Mouse (Mus musculus) kidney, postnatal 0 days (tissue): ENCODE results near the gene Mrgprf. TPM values are rescaled to one million over a fixed set of nuclear protein-coding genes. Genes with fewer than 3 reads are reported as not detected.

Experiments used
- ATAC-seq: fragments of 200-750 bp; cut with Nextera tagmentation; replicated peaks from 2 replicates; pipeline ENCODE4 v1.8.0; 2017; ENCODE audit warnings: low read depth, moderate number of reproducible peaks, moderate TSS enrichment, moderate library complexity; ENCODE audit not compliant: low FRiP score
- DNase-seq: peaks from one replicate; pipeline ENCODE4 v3.0.0-alpha.2; 2016; ENCODE audit warnings: low spot score
- H3K27ac ChIP-seq: fragments of 300-500 bp; sonication (generic); 2 replicates; pipeline ENCODE4 v1.5.1; 2014; ENCODE audit warnings: mild to moderate bottlenecking
- H3K27me3 ChIP-seq: fragments of 300-500 bp; sonication (generic); 2 replicates; pipeline ENCODE4 v1.6.1; 2014; ENCODE audit warnings: low read length, mixed read lengths; ENCODE audit not compliant: insufficient read depth
- H3K36me3 ChIP-seq: fragments of 300-500 bp; sonication (generic); 2 replicates; pipeline ENCODE4 v1.6.1; 2014; ENCODE audit warnings: low read length, mixed read lengths; ENCODE audit not compliant: insufficient read depth
- H3K4me1 ChIP-seq: fragments of 300-500 bp; sonication (generic); replicated peaks from 2 replicates; pipeline ENCODE4 v1.6.1; 2014; ENCODE audit warnings: antibody characterized with exemption, low read length, mixed read lengths; ENCODE audit not compliant: insufficient read depth
- H3K4me2 ChIP-seq: fragments of 300-500 bp; sonication (generic); 2 replicates; pipeline ENCODE4 v1.6.1; 2014; ENCODE audit warnings: mild to moderate bottlenecking, low read length, moderate library complexity, mixed read lengths
- H3K4me3 ChIP-seq: fragments of 300-500 bp; sonication (generic); replicated peaks from 2 replicates; pipeline ENCODE4 v1.5.1; 2014; ENCODE audit warnings: low read depth, low read length
- H3K9ac ChIP-seq: fragments of 300-500 bp; sonication (generic); 2 replicates; pipeline ENCODE4 v1.6.1; 2014; ENCODE audit warnings: low read depth, low read length
- H3K9me3 ChIP-seq: fragments of 300-500 bp; sonication (generic); replicated peaks from 2 replicates; pipeline ENCODE4 v1.6.1; 2016; ENCODE audit warnings: low read length, inconsistent platforms, mixed read lengths
- CTCF ChIP-seq: IDR thresholded peaks from 2 replicates; pipeline ENCODE4 v1.5.1; 2016; ENCODE audit warnings: antibody characterized with exemption, low read depth, mild to moderate bottlenecking, moderate library complexity
- WGBS: fragments of 180-500 bp; shearing (Covaris S2); extraction: QIAGEN DNeasy Blood & Tissue Kit; methylation state at CpG from one replicate; pipeline ENCODE4 v1.1.7; 2014; 5-methylcytosine and 5-hydroxymethylcytosine counted together
- polyA plus RNA-seq: library from polyadenylated mRNA; unstranded; fragments of >200 nt; fragmentation: Nextera tagmentation; extraction: Ambion mirVana; gene quantifications from 2 replicates; pipeline ENCODE4 v1.2.1, GENCODE M21; 2015

The Mrgprf gene
- polyA plus RNA-seq, 1 experiment from 2014 or later, result 3.8 TPM

- 35% methylated on average over 3 of the region's 3 CpGs for WGBS
- no peak for ATAC-seq
Measured at GRCm38 (mm10) chr7:145284293-145284692, 16.3 kb upstream of the Mrgprf start.

GRCm38 (mm10) chr7:145285476-145285875 is 15.2 kb upstream of the Mrgprf start:
- ATAC-seq (no peak), DNase-seq (no peak)
- Histone ChIP-seq H3K9ac (no peak overlapping the region), H3K27me3 (no peaks in the 10 kb centered on the region), H3K9me3 (no peaks in the 10 kb centered on the region), H3K4me2 (no peak overlapping the region), H3K4me3 (no peak overlapping the region), H3K4me1 (peaks cover 19% of the 10 kb centered on the region; the same call in 1 of the 2 replicates), H3K36me3 (no peaks in the 10 kb centered on the region), H3K27ac (no peak overlapping the region)
- 87% methylated on average over 4 of the region's 4 CpGs for WGBS
- no peak for TF ChIP-seq CTCF

More at GRCm38 (mm10) chr7:145284293-145284692, 16.3 kb upstream of the Mrgprf start:
- no peak overlapping the region for H3K27ac ChIP-seq
- peaks cover 19% of the 10 kb centered on the region; the same call in 1 of the 2 replicates for H3K4me1 ChIP-seq
- no peak for TF ChIP-seq CTCF
- H3K27me3 ChIP-seq, result no peaks in the 10 kb centered on the region
- H3K9me3 ChIP-seq, result no peaks in the 10 kb centered on the region
- H3K4me2 ChIP-seq, result peak overlapping the region; percentile 80; the same call in 1 of the 2 replicates
- no peak overlapping the region for H3K9ac ChIP-seq
- DNase-seq, result no peak
- no peak overlapping the region for H3K4me3 ChIP-seq
- H3K36me3 ChIP-seq, result peaks cover 8% of the 10 kb centered on the region; the same call in 1 of the 2 replicates

- H3K4me3 ChIP-seq, result no peak overlapping the region
- H3K9me3 ChIP-seq, result no peaks in the 10 kb centered on the region
- TF ChIP-seq CTCF, result no peak
- 63% methylated on average over 6 of the region's 6 CpGs for WGBS
- no peaks in the 10 kb centered on the region for H3K27me3 ChIP-seq
- H3K27ac ChIP-seq, result no peak overlapping the region
- no peak for ATAC-seq
- no peak overlapping the region for H3K9ac ChIP-seq
- no peak overlapping the region for H3K4me2 ChIP-seq
- H3K4me1 ChIP-seq, result peaks cover 10% of the 10 kb centered on the region; the same call in 1 of the 2 replicates
- no peak for DNase-seq
- H3K36me3 ChIP-seq, result no peaks in the 10 kb centered on the region
Measured at GRCm38 (mm10) chr7:145287410-145287809, 13.2 kb upstream of the Mrgprf start.

- no peak overlapping the region for H3K4me3 ChIP-seq
- no peaks in the 10 kb centered on the region for H3K9me3 ChIP-seq
- DNase-seq, result peak; percentile 71
- peak; percentile 70 for TF ChIP-seq CTCF
- no peak overlapping the region for H3K4me2 ChIP-seq
- no peaks in the 10 kb centered on the region for H3K4me1 ChIP-seq
- H3K9ac ChIP-seq, result no peak overlapping the region
- ATAC-seq, result no peak
- no peaks in the 10 kb centered on the region for H3K36me3 ChIP-seq
- WGBS, result 22% methylated on average over 5 of the region's 5 CpGs
- no peak overlapping the region for H3K27ac ChIP-seq
- no peaks in the 10 kb centered on the region for H3K27me3 ChIP-seq
Measured at GRCm38 (mm10) chr7:145289302-145289701, 11.3 kb upstream of the Mrgprf start.

- Histone ChIP-seq H3K4me1 (no peaks in the 10 kb centered on the region), H3K9me3 (no peaks in the 10 kb centered on the region)
- DNase-seq, result no peak
Measured at GRCm38 (mm10) chr7:145291847-145292246, 8.8 kb upstream of the Mrgprf start.

GRCm38 (mm10) chr7:145292726-145293125 is 7.9 kb upstream of the Mrgprf start:
- Histone ChIP-seq H3K9me3 (no peaks in the 10 kb centered on the region), H3K4me2 (no peak overlapping the region), H3K27me3 (no peaks in the 10 kb centered on the region), H3K4me3 (no peak overlapping the region), H3K36me3 (no peaks in the 10 kb centered on the region), H3K27ac (no peak overlapping the region), H3K9ac (no peak overlapping the region), H3K4me1 (no peaks in the 10 kb centered on the region)
- 68% methylated on average over 2 of the region's 2 CpGs for WGBS
- DNase-seq (no peak), ATAC-seq (no peak)
- no peak for TF ChIP-seq CTCF

More at GRCm38 (mm10) chr7:145291847-145292246, 8.8 kb upstream of the Mrgprf start:
- ATAC-seq, result no peak
- TF ChIP-seq CTCF, result no peak
- Histone ChIP-seq H3K4me2 (no peak overlapping the region), H3K4me3 (no peak overlapping the region), H3K27ac (no peak overlapping the region), H3K9ac (no peak overlapping the region), H3K36me3 (no peaks in the 10 kb centered on the region), H3K27me3 (no peaks in the 10 kb centered on the region)
- WGBS, result 90% methylated on average over 2 of the region's 2 CpGs

- ATAC-seq (no peak), DNase-seq (no peak)
- Histone ChIP-seq H3K4me2 (no peak overlapping the region), H3K9ac (no peak overlapping the region), H3K4me3 (no peak overlapping the region), H3K9me3 (no peaks in the 10 kb centered on the region), H3K27me3 (no peaks in the 10 kb centered on the region), H3K4me1 (no peaks in the 10 kb centered on the region), H3K36me3 (no peaks in the 10 kb centered on the region), H3K27ac (no peak overlapping the region)
- peak; percentile 55 for TF ChIP-seq CTCF
- 38% methylated on average over 6 of the region's 6 CpGs for WGBS
Measured at GRCm38 (mm10) chr7:145293859-145294258, 6.8 kb upstream of the Mrgprf start.
